In genomic region chr8:125385519-125386150, GRCm38 (mm10) we compare ENCODE assay signal across 7 mouse cellular contexts.
DNase-seq lines count a peak whose midpoint lies in the region; ATAC-seq and TF ChIP-seq lines count a peak whose summit lies in the region.

No protein-coding gene starts in this region.

- no peak overlapping the region for H3K4me3 ChIP-seq in bone marrow macrophage, adult 2 months (ENCODE audit: insufficient read depth, low read length)
- H3K4me3 ChIP-seq in kidney, adult 2 months (ENCODE audit: insufficient read depth, low read depth, low read length) = no peak overlapping the region
- no peak overlapping the region for H3K4me3 ChIP-seq in limb, embryonic 10.5 days
- H3K4me3 ChIP-seq in midbrain, embryonic 12.5 days = no peak overlapping the region
- peak overlapping the region; percentile 55 for H3K4me3 ChIP-seq in testis, adult 2 months (ENCODE audit: control insufficient read depth, low read depth, low read length)

- peak; percentile 62 for DNase-seq in embryo, embryonic 11 days
- DNase-seq in heart, adult 18-20 months = peak; percentile 73 to 90
- DNase-seq in kidney, adult 2 months = peak; percentile 30
- peak; percentile 47 for DNase-seq in limb, embryonic 10.5 days (ENCODE audit: low spot score)

- ATAC-seq in midbrain, embryonic 12.5 days (ENCODE audit: low FRiP score, low read depth) = peak; percentile 75

- no peak for TF ChIP-seq CTCF in bone marrow macrophage, adult 2 months (IDR thresholded peaks at IDR 0.05; ENCODE audit: low read depth, low read length)
- no peak for TF ChIP-seq CTCF in kidney, adult 2 months (conservative IDR thresholded peaks at IDR 0.05; ENCODE audit: insufficient read depth, insufficient read length, low read depth, low read length)
- no peak for TF ChIP-seq CTCF in testis, adult 2 months (IDR thresholded peaks at IDR 0.05; ENCODE audit: control insufficient read depth, insufficient read depth, insufficient replicate concordance, low read depth, low read length)

- 0 out of 2 replicates have a peak overlapping the region, but pooled peaks have one; percentile 12 for H3K27ac ChIP-seq in bone marrow macrophage, adult 2 months (ENCODE audit: insufficient read depth, low read depth, low read length)
- H3K27ac ChIP-seq in kidney, adult 2 months (ENCODE audit: insufficient read depth, low read depth, low read length) = no peak overlapping the region
- 0 out of 2 replicates have a peak overlapping the region, but pooled peaks have one; percentile 6 for H3K27ac ChIP-seq in limb, embryonic 10.5 days
- peak overlapping the region; percentile 21; the same call in 1 of the 2 replicates for H3K27ac ChIP-seq in midbrain, embryonic 12.5 days (replicated peaks)
- H3K27ac ChIP-seq in testis, adult 2 months (ENCODE audit: control insufficient read depth, insufficient read depth, low read depth, low read length) = no peak overlapping the region

- no peaks in the 10 kb centered on the region for H3K9me3 ChIP-seq in limb, embryonic 10.5 days (replicated peaks)
- H3K9me3 ChIP-seq in midbrain, embryonic 12.5 days = no peaks in the 10 kb centered on the region

- 53% methylated on average over 6 of the region's 6 CpGs for WGBS in kidney, adult 2 months
- 35% methylated on average over 6 of the region's 6 CpGs for WGBS in limb, embryonic 10.5 days
- 28% methylated on average over 6 of the region's 6 CpGs for WGBS in midbrain, embryonic 12.5 days

- no peaks in the 10 kb centered on the region for H3K27me3 ChIP-seq in kidney, adult 2 months (replicated peaks; ENCODE audit: control insufficient read depth, insufficient read depth, low read length)
- H3K27me3 ChIP-seq in limb, embryonic 10.5 days (ENCODE audit: low read depth, poor library complexity, severe bottlenecking) = no peaks in the 10 kb centered on the region
- peaks cover 9% of the 10 kb centered on the region; the same call in 1 of the 2 replicates for H3K27me3 ChIP-seq in midbrain, embryonic 12.5 days
- H3K27me3 ChIP-seq in testis, adult 2 months (ENCODE audit: control insufficient read depth, insufficient read depth, low read length) = no peaks in the 10 kb centered on the region

- H3K36me3 ChIP-seq in kidney, adult 2 months (ENCODE audit: control insufficient read depth, insufficient read depth, low read length) = no peaks in the 10 kb centered on the region
- H3K36me3 ChIP-seq in limb, embryonic 10.5 days = no peaks in the 10 kb centered on the region
- H3K36me3 ChIP-seq in midbrain, embryonic 12.5 days = no peaks in the 10 kb centered on the region
- no peaks in the 10 kb centered on the region for H3K36me3 ChIP-seq in testis, adult 2 months (ENCODE audit: control insufficient read depth, insufficient read depth, low read length)

- peaks cover 27% of the 10 kb centered on the region for H3K4me1 ChIP-seq in bone marrow macrophage, adult 2 months (ENCODE audit: control insufficient read depth, insufficient read depth, low read length)
- H3K4me1 ChIP-seq in kidney, adult 2 months (ENCODE audit: control insufficient read depth, insufficient read depth, low read length) = peaks cover 7% of the 10 kb centered on the region; the same call in 1 of the 2 replicates
- H3K4me1 ChIP-seq in limb, embryonic 10.5 days = peaks cover 48% of the 10 kb centered on the region
- H3K4me1 ChIP-seq in midbrain, embryonic 12.5 days = peaks cover 38% of the 10 kb centered on the region
- peaks cover 4% of the 10 kb centered on the region for H3K4me1 ChIP-seq in testis, adult 2 months (ENCODE audit: control insufficient read depth, insufficient read depth, low read length)

- H3K9ac ChIP-seq in midbrain, embryonic 12.5 days (replicated peaks) = no peak overlapping the region

- no peak overlapping the region for H3K4me2 ChIP-seq in midbrain, embryonic 12.5 days (replicated peaks)

- TF ChIP-seq POLR2A in bone marrow macrophage, adult 2 months (IDR thresholded peaks at IDR 0.05; ENCODE audit: borderline replicate concordance, low read depth, low read length) = no peak
- TF ChIP-seq POLR2A in kidney, adult 2 months (IDR thresholded peaks at IDR 0.05; ENCODE audit: low read depth, low read length) = no peak
- TF ChIP-seq POLR2A in testis, adult 2 months (IDR thresholded peaks at IDR 0.05; ENCODE audit: control insufficient read depth, low read depth, low read length) = no peak

Comparison
In these comparisons a context has a peak if more than half of its experiments do, and no peak if none do; other contexts are left out.
1. H3K27ac ChIP-seq: peak in bone marrow macrophage, adult 2 months (single experiment), limb, embryonic 10.5 days (single experiment) and midbrain, embryonic 12.5 days (single experiment); none in kidney, adult 2 months (single experiment) and testis, adult 2 months (single experiment).
2. DNase-seq: peak in every context shown above with its lines; median percentile 82 in heart, adult 18-20 months; 62 in embryo, embryonic 11 days; 47 in limb, embryonic 10.5 days; 30 in kidney, adult 2 months.